Mouse (Mus musculus): ENCODE data around the gene Rce1.
A peak's percentile ranks its signal among the peaks of the same experiment; 100 is the strongest.

DNA sequence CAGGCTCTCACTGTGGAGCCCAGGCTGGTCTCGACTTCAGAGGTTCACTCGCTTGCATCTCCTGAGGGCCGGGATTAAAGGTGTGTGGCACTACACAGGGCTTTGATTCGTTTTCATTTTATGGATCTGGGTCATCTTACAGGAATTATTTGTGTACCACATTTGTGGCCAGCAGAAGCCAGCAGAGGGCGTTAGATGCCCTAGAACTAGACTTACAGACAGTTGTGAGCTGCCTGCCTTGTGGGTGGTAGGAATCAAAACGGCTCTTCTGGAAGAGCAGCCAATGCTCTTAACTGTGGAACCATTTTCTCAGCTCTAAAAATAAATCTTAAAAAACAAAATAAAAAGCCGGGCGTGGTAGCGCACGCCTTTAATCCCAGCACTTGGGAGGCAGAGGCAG lies 18.8 kb upstream of the Rce1 start:
- peak; percentile 57 for TF ChIP-seq CTCF (conservative IDR thresholded peaks at IDR 0.05; ENCODE audit: insufficient read depth, insufficient read length, low read depth, low read length)
- TF ChIP-seq POLR2A (IDR thresholded peaks at IDR 0.05; ENCODE audit: low read depth, low read length): no peak
